Mouse (Mus musculus) heart, adult 2 months (tissue): ENCODE measurements around the gene Suclg1. TPM values are rescaled to one million over a fixed set of nuclear protein-coding genes. Genes with fewer than 3 reads are reported as not detected.
A peak's percentile ranks its signal among the peaks of the same experiment; 100 is the strongest.

Experiments used
- DNase-seq, 2 experiments: peaks; one replicate each; pipeline ENCODE4 v3.0.0; 2021
- H3K27ac ChIP-seq: fragments of 200-600 bp; 2 replicates; pipeline ENCODE4 v1.8.1; 2022
- H3K27me3 ChIP-seq: fragments of 200-500 bp; 2 replicates; pipeline ENCODE4 v1.6.1; 2012; ENCODE audit warnings: mild to moderate bottlenecking, low read length, inconsistent platforms, mixed read lengths; ENCODE audit not compliant: control insufficient read depth, insufficient read depth
- H3K36me3 ChIP-seq: fragments of 200-500 bp; 2 replicates; pipeline ENCODE4 v1.6.1; 2012; ENCODE audit warnings: low read length, inconsistent platforms; ENCODE audit not compliant: control insufficient read depth, insufficient read depth
- H3K4me1 ChIP-seq: fragments of 200-500 bp; 2 replicates; pipeline ENCODE4 v1.6.1; 2011; ENCODE audit warnings: low read length; ENCODE audit not compliant: control insufficient read depth, insufficient read depth
- H3K4me3 ChIP-seq: fragments of 200-600 bp; 2 replicates; pipeline ENCODE4 v1.8.1; 2022
- H3K79me2 ChIP-seq: fragments of 200-500 bp; replicated peaks from 2 replicates; pipeline ENCODE4 v1.6.1; 2012; ENCODE audit warnings: mild to moderate bottlenecking, inconsistent platforms, low read length, moderate library complexity, mixed read lengths; ENCODE audit not compliant: control insufficient read depth, insufficient read depth
- H3K9ac ChIP-seq: fragments of 200-500 bp; 2 replicates; pipeline ENCODE4 v1.6.1; 2012; ENCODE audit warnings: low read depth, mild to moderate bottlenecking, control low read depth, inconsistent platforms, low read length, mixed read lengths
- CTCF ChIP-seq: fragments of 200-600 bp; IDR thresholded peaks from 2 replicates; pipeline ENCODE4 v1.8.1; 2022; ENCODE audit warnings: antibody characterized with exemption, mild to moderate bottlenecking, moderate library complexity
- EP300 ChIP-seq: fragments of 200-500 bp; IDR thresholded peaks from 2 replicates; pipeline ENCODE4 v1.6.1; 2011; ENCODE audit warnings: low read depth, low read length, control low read depth; ENCODE audit not compliant: insufficient read depth
- POLR2A ChIP-seq: fragments of 200-500 bp; IDR thresholded peaks from 2 replicates; pipeline ENCODE4 v1.6.1; 2011; ENCODE audit warnings: mild to moderate bottlenecking, low read depth, low read length, control low read depth; ENCODE audit not compliant: insufficient read depth
- WGBS: fragments of 180-500 bp; shearing (Covaris S2); methylation state at CpG from one replicate; pipeline ENCODE4 v1.1.7; 2018; 5-methylcytosine and 5-hydroxymethylcytosine counted together
- intact Hi-C: fragments of 180-260 bp; cut with DNase I; formaldehyde crosslinking; loops from one replicate; pipeline ENCODE4 v1.15.1; 2025
- polyA plus RNA-seq: library from polyadenylated mRNA; depleted of rRNA; stranded (reverse); fragments of >200 nt; gene quantifications from 2 replicates; pipeline ENCODE4 v1.2.3, GENCODE M21; 2012
- total RNA-seq, 2 experiments: library from RNA; stranded (reverse); gene quantifications; 2 replicates each; pipeline ENCODE4 v1.2.3; 2021

The Suclg1 gene
- total and polyA plus RNA-seq, 3 experiments: 312 to 531 (median 461) TPM

DNA sequence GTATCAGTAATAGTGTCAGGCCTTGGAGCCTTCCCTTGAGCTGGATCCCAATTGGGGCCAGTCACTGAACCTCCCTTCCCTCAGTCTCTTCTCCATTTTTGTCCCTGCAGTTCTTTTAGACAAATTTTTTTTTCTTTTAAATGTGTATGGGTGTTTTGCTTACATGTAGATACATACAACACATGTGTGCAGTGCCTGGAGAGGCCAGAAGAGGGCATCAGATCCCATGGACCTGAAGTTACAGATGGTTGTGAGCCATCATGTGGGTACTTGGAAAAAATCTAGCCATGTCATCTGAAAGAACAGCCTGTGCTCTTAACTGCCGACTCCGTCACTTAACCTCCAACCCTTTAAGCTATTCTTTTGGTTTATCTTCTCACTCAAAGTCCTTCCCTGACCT, 38.1 kb downstream of the Suclg1 start:
- H3K9ac ChIP-seq: no peak overlapping the region
- DNase-seq: no peak
- no peaks in the 10 kb centered on the region for H3K36me3 ChIP-seq
- no peak overlapping the region for H3K4me3 ChIP-seq
- intact Hi-C loops: no loop called here
- H3K4me1 ChIP-seq: no peaks in the 10 kb centered on the region
- no peaks in the 10 kb centered on the region for H3K79me2 ChIP-seq
- no peak overlapping the region for H3K27ac ChIP-seq
- TF ChIP-seq CTCF (no peak), EP300 (no peak), POLR2A (no peak)
- WGBS: 93% methylated on average over 2 of the region's 2 CpGs
- no peaks in the 10 kb centered on the region for H3K27me3 ChIP-seq

DNA sequence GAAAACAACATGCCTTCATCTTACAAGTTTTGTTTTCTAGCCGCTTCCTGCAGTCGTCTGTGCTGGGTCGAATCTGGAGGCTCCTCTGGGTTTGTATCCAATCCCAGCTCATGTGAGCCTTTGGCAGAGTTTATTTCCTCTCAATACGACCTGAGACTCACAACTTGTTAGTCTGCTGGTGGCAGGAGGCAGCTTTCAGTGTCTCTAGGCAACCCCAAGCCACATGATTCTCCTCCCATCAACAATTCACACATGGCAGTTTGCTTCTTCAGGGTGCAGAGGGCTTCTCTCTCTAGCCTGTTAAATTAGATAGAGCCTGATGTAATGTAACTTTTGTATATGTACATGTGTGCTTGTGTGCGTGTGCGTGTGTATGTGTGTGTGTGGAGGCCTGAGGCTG, 58.7 kb downstream of the Suclg1 start:
- intact Hi-C loops: no loop called here
- Histone ChIP-seq H3K27ac (no peak overlapping the region), H3K27me3 (no peaks in the 10 kb centered on the region), H3K9ac (no peak overlapping the region), H3K4me3 (no peak overlapping the region), H3K4me1 (no peaks in the 10 kb centered on the region), H3K36me3 (no peaks in the 10 kb centered on the region), H3K79me2 (no peaks in the 10 kb centered on the region)
- no peak for DNase-seq
- TF ChIP-seq POLR2A (no peak), CTCF (no peak), EP300 (no peak)
- 58% methylated on average over 6 of the region's 6 CpGs for WGBS

DNA sequence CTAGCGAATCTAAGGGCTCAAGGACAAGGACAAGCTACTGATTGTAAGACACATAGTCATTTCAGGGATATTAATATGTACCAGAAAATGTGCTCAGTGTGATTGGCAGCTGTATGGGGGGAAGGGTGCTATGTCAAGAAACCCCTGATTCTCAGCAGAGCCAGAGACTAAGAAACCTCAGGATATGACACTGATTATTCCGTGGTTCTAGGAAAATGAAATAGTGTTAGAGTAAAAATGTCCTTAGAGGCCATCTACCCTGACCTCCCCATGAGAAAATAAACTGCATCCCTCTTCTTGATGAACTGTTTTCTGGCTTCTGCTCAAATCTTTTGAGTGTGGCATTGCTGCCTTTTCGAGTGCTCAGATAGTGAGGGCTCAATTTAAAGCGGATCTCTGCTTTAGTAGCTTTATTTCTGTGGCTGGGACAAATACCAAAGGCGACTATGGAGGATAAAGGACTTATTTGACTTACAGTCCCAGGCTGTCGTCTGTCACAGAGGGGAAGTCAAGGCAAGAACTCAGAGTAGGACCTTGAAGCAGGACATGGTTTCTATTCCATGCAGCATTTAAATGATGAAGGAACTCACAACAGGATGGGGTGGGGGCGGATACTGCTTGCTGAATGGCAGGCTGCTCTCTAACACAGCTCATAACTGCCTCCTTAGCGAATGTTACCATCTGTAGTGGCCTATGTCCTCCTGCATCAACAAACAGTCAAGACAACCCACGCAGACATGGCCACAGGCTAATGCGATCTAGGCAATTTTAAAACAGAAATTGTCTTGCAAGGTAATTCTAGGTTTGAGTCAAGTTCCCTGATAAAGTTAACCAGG, 60.7 kb downstream of the Suclg1 start:
- Histone ChIP-seq H3K27ac (no peak overlapping the region), H3K9ac (no peak overlapping the region), H3K4me1 (no peaks in the 10 kb centered on the region), H3K4me3 (no peak overlapping the region), H3K79me2 (no peaks in the 10 kb centered on the region), H3K36me3 (no peaks in the 10 kb centered on the region), H3K27me3 (no peaks in the 10 kb centered on the region)
- intact Hi-C loops: no loop called here
- DNase-seq: no peak
- 66% methylated on average over 10 of the region's 10 CpGs for WGBS
- TF ChIP-seq EP300 (no peak), CTCF (no peak), POLR2A (no peak)

DNA sequence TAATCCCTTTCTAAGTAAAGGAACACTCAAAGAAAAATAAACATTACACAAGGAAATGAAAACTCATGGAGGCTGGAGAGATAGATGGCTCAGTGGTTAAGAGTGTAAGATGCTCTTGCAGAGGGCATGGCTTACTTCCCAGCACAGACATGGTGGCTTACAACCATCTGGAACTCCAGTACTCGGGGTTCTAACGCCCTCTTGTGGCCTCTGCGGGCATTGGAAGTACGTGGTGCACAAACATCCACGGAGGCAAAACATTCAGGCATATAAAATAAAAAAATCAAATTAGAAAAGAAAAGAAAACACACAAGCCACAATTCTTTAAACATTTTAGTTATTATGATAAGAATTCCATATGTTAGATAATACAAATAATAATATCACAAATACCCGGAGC, 63.2 kb downstream of the Suclg1 start:
- Histone ChIP-seq H3K9ac (no peak overlapping the region), H3K27ac (no peak overlapping the region), H3K4me3 (no peak overlapping the region), H3K27me3 (no peaks in the 10 kb centered on the region), H3K79me2 (no peaks in the 10 kb centered on the region), H3K36me3 (no peaks in the 10 kb centered on the region), H3K4me1 (peaks cover 2% of the 10 kb centered on the region; the same call in 1 of the 2 replicates)
- no peak for TF ChIP-seq EP300
- TF ChIP-seq CTCF: no peak
- no peak for TF ChIP-seq POLR2A
- no peak for DNase-seq
- 69% methylated on average over 6 of the region's 6 CpGs for WGBS
- intact Hi-C loops: no loop called here

DNA sequence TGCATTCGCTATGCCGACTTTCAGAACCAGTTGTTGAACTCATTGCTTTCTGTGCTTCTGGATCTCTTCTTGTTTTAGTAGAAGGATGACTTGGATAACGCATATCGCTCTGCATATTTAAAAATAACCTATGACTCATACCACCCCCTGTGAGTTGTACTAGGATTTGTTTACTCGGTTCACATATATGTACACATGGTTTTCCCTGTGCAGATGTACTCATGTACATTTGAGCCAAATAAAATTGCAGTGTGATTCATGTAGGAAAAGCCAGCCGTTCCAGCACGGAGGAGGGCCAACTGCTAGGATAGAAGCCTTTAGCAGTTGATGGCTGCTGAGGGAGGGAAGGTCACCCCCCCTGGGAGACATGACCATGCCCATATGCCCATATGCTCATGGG, 63.6 kb downstream of the Suclg1 start:
- Histone ChIP-seq H3K27me3 (no peaks in the 10 kb centered on the region), H3K36me3 (no peaks in the 10 kb centered on the region), H3K79me2 (no peaks in the 10 kb centered on the region), H3K4me3 (no peak overlapping the region), H3K9ac (no peak overlapping the region), H3K4me1 (peaks cover 2% of the 10 kb centered on the region; the same call in 1 of the 2 replicates), H3K27ac (no peak overlapping the region)
- no peak for TF ChIP-seq EP300
- TF ChIP-seq CTCF: no peak
- no peak for TF ChIP-seq POLR2A
- 75% methylated on average over 7 of the region's 7 CpGs for WGBS
- intact Hi-C loops: no loop called here
- DNase-seq: no peak

DNA sequence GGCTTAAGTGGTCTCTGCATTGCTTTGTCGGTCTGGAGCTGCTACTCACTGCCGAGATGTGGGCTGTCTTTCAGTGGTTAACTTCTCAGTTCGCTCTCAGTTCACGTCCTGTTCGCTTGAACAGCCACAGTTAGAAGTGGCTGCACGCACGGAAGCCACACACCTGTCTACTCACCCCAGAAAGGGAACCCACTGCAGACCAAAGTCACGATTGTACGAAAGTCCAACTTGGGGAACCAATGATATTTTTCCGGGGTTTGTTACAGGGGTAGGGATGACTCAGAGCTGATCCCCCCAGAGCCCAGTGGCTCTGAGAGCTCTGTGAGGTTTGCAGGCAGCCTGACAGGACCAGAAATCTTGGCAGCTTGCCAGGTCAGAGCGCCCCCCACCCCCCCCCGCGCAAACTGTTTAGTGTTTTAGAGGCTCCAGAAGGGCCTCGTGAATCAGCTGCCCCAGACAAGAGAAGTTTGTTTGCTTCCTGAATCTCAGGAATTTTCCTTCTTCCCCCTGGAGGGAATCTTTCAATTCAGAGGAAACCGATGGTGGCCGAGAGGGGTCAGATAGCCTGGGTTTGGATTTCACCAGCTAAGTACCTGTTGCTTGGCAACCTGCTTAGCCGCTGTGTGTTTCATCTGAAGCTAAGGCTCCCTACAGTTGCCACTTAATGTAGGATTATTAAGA, 66.9 kb downstream of the Suclg1 start:
- H3K4me1 ChIP-seq: peaks cover 2% of the 10 kb centered on the region; the same call in 1 of the 2 replicates
- no peak for TF ChIP-seq EP300
- TF ChIP-seq CTCF: no peak
- TF ChIP-seq POLR2A: no peak
- no peaks in the 10 kb centered on the region for H3K36me3 ChIP-seq
- intact Hi-C loops: no loop called here
- DNase-seq: peak; percentile 9 to 30
- H3K27me3 ChIP-seq: no peaks in the 10 kb centered on the region
- H3K27ac ChIP-seq: no peak overlapping the region
- H3K79me2 ChIP-seq: no peaks in the 10 kb centered on the region
- peak overlapping the region; percentile 14; the same call in 1 of the 2 replicates for H3K4me3 ChIP-seq
- H3K9ac ChIP-seq: peak overlapping the region; percentile 35
- WGBS: 1% methylated on average over 17 of the region's 17 CpGs
